Mouse (Mus musculus) brown adipose tissue, adult 24 weeks (tissue): ENCODE measurements around the gene Oaz1. TPM values are rescaled to one million over a fixed set of nuclear protein-coding genes. Genes with fewer than 3 reads are reported as not detected.

Source experiments
- H3K27ac ChIP-seq: fragments of 200-500 bp; replicated peaks from 2 replicates; pipeline ENCODE4 v1.5.1; 2012; ENCODE audit warnings: low read depth, mild to moderate bottlenecking, low read length
- H3K4me1 ChIP-seq: fragments of 200-500 bp; 2 replicates; pipeline ENCODE4 v1.6.1; 2012; ENCODE audit warnings: low read length, mixed read lengths; ENCODE audit not compliant: control insufficient read depth, insufficient read depth, insufficient read length
- H3K4me3 ChIP-seq: fragments of 200-500 bp; 2 replicates; pipeline ENCODE4 v1.5.1; 2012; ENCODE audit warnings: low read depth, mild to moderate bottlenecking, low read length, moderate library complexity; ENCODE audit not compliant: insufficient read depth
- polyA plus RNA-seq: library from polyadenylated mRNA; stranded (reverse); fragments of >200 nt; gene quantifications from 2 replicates; pipeline ENCODE4 v1.2.4, GENCODE M21; 2012; ENCODE audit not compliant: missing spikeins, insufficient read depth, insufficient read length

Gene Oaz1
- polyA plus RNA-seq, 1 experiment, result 892 TPM

- Histone ChIP-seq H3K4me1 (no peaks in the 10 kb centered on the region), H3K4me3 (no peak overlapping the region), H3K27ac (no peak overlapping the region)
Measured at GRCm38 (mm10) chr10:80864446-80864845, 38.0 kb downstream of the Oaz1 start.

GRCm38 (mm10) chr10:80870993-80871392, 44.5 kb downstream of the Oaz1 start:
- Histone ChIP-seq H3K27ac (no peak overlapping the region), H3K4me1 (no peaks in the 10 kb centered on the region), H3K4me3 (no peak overlapping the region)

GRCm38 (mm10) chr10:80871581-80871980, 45.1 kb downstream of the Oaz1 start, which contains the start of gene Tmprss9:
Gene Tmprss9, plus strand, starts transcription at chr10:80871848.
- H3K4me1 ChIP-seq, result no peaks in the 10 kb centered on the region
- H3K27ac ChIP-seq, result no peak within 1 kb of the TSS
- no peak within 1 kb of the TSS for H3K4me3 ChIP-seq

- no peak overlapping the region for H3K27ac ChIP-seq
- no peak overlapping the region for H3K4me3 ChIP-seq
- no peaks in the 10 kb centered on the region for H3K4me1 ChIP-seq
Measured at GRCm38 (mm10) chr10:80874035-80874434, 47.6 kb downstream of the Oaz1 start.

- Histone ChIP-seq H3K27ac (no peak overlapping the region), H3K4me3 (no peak overlapping the region), H3K4me1 (no peaks in the 10 kb centered on the region)
Measured at GRCm38 (mm10) chr10:80876028-80876427, 49.6 kb downstream of the Oaz1 start.

GRCm38 (mm10) chr10:80876594-80876993, 50.1 kb downstream of the Oaz1 start:
- no peak overlapping the region for H3K27ac ChIP-seq
- H3K4me1 ChIP-seq, result no peaks in the 10 kb centered on the region

More at GRCm38 (mm10) chr10:80876594-80876993, 50.1 kb downstream of the Oaz1 start:
- H3K4me3 ChIP-seq, result no peak overlapping the region

Other genes starting within 250 kb of the Oaz1 start
- 4.1 and 4.2 TPM in 2 replicates for gene Klf16, start 249.3 kb upstream of the Oaz1 start, polyA plus RNA-seq
- gene Abhd17a, start 236.3 kb upstream of the Oaz1 start, polyA plus RNA-seq, result 76.3 and 81.6 TPM in 2 replicates
- 14.6 and 16.2 TPM in 2 replicates for gene Scamp4, start 223.8 kb upstream of the Oaz1 start, polyA plus RNA-seq
- gene Adat3, start 223.8 kb upstream of the Oaz1 start, polyA plus RNA-seq, result 1.0 TPM in 1 of 2 replicates, not detected in the other
- gene Gm49322, start 220.6 kb upstream of the Oaz1 start, polyA plus RNA-seq, result 0.67 and 0.75 TPM in 2 replicates
- gene Csnk1g2, start 203.8 kb upstream of the Oaz1 start, polyA plus RNA-seq, result 50.9 and 67.7 TPM in 2 replicates
- gene Btbd2, start 169.6 kb upstream of the Oaz1 start, polyA plus RNA-seq, result 20.6 and 33.9 TPM in 2 replicates
- gene Mknk2, start 148.5 kb upstream of the Oaz1 start, polyA plus RNA-seq, result 313 and 519 TPM in 2 replicates
- gene Mob3a, start 124.7 kb upstream of the Oaz1 start, polyA plus RNA-seq, result 5.2 and 12.0 TPM in 2 replicates
- 2.5 and 5.0 TPM in 2 replicates for gene Izumo4, start 124.5 kb upstream of the Oaz1 start, polyA plus RNA-seq
- gene Ap3d1, start 84.4 kb upstream of the Oaz1 start, polyA plus RNA-seq, result 35.0 and 40.9 TPM in 2 replicates
- 11.5 and 15.8 TPM in 2 replicates for gene Dot1l, start 71.5 kb upstream of the Oaz1 start, polyA plus RNA-seq
- gene Sf3a2, start 28.5 kb upstream of the Oaz1 start, polyA plus RNA-seq, result 12.1 and 15.3 TPM in 2 replicates
- gene Plekhj1, start 28.0 kb upstream of the Oaz1 start, polyA plus RNA-seq, result 30.2 and 40.5 TPM in 2 replicates
- gene Amh, start 21.4 kb upstream of the Oaz1 start, polyA plus RNA-seq, result not detected in 2 replicates
- 2.4 and 4.9 TPM in 2 replicates for gene Jsrp1, start 13.2 kb upstream of the Oaz1 start, polyA plus RNA-seq
- not detected in 2 replicates for gene Lingo3, start 17.4 kb downstream of the Oaz1 start, polyA plus RNA-seq
- 55.6 and 61.3 TPM in 2 replicates for gene Lsm7, start 28.6 kb downstream of the Oaz1 start, polyA plus RNA-seq
- 8.7 and 14.0 TPM in 2 replicates for gene Sppl2b, start 28.6 kb downstream of the Oaz1 start, polyA plus RNA-seq
- not detected in 2 replicates for gene Tmprss9, start 45.2 kb downstream of the Oaz1 start, polyA plus RNA-seq
- gene Timm13, start 74.3 kb downstream of the Oaz1 start, polyA plus RNA-seq, result 319 and 342 TPM in 2 replicates
- gene Lmnb2, start 91.6 kb downstream of the Oaz1 start, polyA plus RNA-seq, result 1.9 and 4.9 TPM in 2 replicates
- gene Gadd45b, start 103.4 kb downstream of the Oaz1 start, polyA plus RNA-seq, result 7.2 and 10.3 TPM in 2 replicates
- 6.4 and 9.0 TPM in 2 replicates for gene Gng7, start 188.3 kb downstream of the Oaz1 start, polyA plus RNA-seq
- not detected in 2 replicates for gene Diras1, start 199.0 kb downstream of the Oaz1 start, polyA plus RNA-seq
- gene Slc39a3, start 210.8 kb downstream of the Oaz1 start, polyA plus RNA-seq, result 7.0 and 12.1 TPM in 2 replicates
- 130 and 139 TPM in 2 replicates for gene Sgta, start 233.5 kb downstream of the Oaz1 start, polyA plus RNA-seq
- 7.0 and 11.3 TPM in 2 replicates for gene Thop1, start 243.4 kb downstream of the Oaz1 start, polyA plus RNA-seq